Mouse (Mus musculus): ENCODE measurements at regions not wholly inside any gene's neighbourhood (a gene's known extent, or its start where the extent isn't known, plus 50 kb on each side); places are given as distances from the start of the nearest gene placed in this dataset.
"Not testable (repeated sequence)": the region's sequence is repeated elsewhere in the genome, so short reads cannot be mapped to it uniquely, and the experiment has no call there.

DNA sequence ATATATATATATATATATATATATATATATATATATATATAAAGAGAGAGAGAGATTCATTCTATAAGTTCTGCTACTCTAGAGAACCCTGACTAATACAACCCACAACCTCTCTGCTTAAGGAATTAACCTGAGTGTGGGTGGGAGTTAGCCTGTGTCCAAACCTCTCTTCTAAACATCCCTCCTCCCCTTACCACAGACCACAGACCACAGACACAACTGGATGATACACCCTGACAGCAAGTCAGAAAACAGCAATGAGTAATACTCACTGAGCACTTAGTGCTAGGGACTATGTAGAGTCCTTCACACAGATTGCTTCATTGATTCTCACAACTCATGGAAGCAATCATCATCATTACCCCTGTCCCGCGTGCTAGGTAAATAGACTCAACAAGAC lies 306.7 kb upstream of the Gm6657 start:
- Histone ChIP-seq H3K27ac (ENCODE audit: low read depth, low read length) (no peak overlapping the region), H3K4me1 (replicated peaks; ENCODE audit: control insufficient read depth, insufficient read depth, low read length) (no peaks in the 10 kb centered on the region), H3K36me3 (ENCODE audit: control insufficient read depth, insufficient read depth, low read length) (no peaks in the 10 kb centered on the region), H3K9me3 (ENCODE audit: control insufficient read depth, low read length) (no peaks in the 10 kb centered on the region), H3K27me3 (ENCODE audit: control insufficient read depth, insufficient read depth, low read length) (no peaks in the 10 kb centered on the region), H3K4me2 (ENCODE audit: low read depth, low read length, severe bottlenecking) (no peak overlapping the region), H3K4me3 (ENCODE audit: low read depth, low read length) (no peak overlapping the region), H3K9ac (ENCODE audit: low read length) (no peak overlapping the region)
- WGBS = 93% methylated on average over 2 of the region's 2 CpGs
- ATAC-seq (replicated peaks; ENCODE audit: low FRiP score) (no peak), DNase-seq (ENCODE audit: low spot score) (no peak)

DNA sequence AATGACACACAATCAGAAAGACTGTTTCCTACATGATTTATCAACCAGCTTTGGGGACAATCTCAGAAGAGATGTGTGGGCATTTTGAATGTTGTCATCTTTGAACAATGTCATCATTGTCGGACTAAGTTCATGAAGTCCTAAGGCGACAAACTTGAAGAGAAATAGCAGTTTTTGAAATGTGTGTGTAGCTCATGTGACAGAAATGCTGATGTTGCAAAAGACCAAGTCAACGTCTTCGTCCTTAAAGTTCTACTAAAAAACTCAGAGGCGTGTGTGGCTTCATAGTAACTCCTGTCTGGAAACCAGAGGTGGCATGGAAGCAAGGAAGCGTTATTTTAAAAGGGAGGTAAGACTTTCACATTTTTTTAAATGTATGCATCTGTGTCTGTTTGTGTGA lies 302.6 kb upstream of the Gm6657 start:
- ATAC-seq (replicated peaks; ENCODE audit: low FRiP score) = no peak
- H3K4me1 ChIP-seq (replicated peaks; ENCODE audit: control insufficient read depth, insufficient read depth, low read length) = no peaks in the 10 kb centered on the region
- DNase-seq (ENCODE audit: low spot score) = no peak
- H3K9me3 ChIP-seq (ENCODE audit: control insufficient read depth, low read length) = no peaks in the 10 kb centered on the region
- no peaks in the 10 kb centered on the region for H3K27me3 ChIP-seq (ENCODE audit: control insufficient read depth, insufficient read depth, low read length)
- WGBS = 92% methylated on average over 6 of the region's 6 CpGs
- no peak overlapping the region for H3K4me3 ChIP-seq (ENCODE audit: low read depth, low read length)
- H3K36me3 ChIP-seq (ENCODE audit: control insufficient read depth, insufficient read depth, low read length) = no peaks in the 10 kb centered on the region
- no peak overlapping the region for H3K27ac ChIP-seq (ENCODE audit: low read depth, low read length)
- H3K4me2 ChIP-seq (ENCODE audit: low read depth, low read length, severe bottlenecking) = no peak overlapping the region
- H3K9ac ChIP-seq (ENCODE audit: low read length) = no peak overlapping the region

DNA sequence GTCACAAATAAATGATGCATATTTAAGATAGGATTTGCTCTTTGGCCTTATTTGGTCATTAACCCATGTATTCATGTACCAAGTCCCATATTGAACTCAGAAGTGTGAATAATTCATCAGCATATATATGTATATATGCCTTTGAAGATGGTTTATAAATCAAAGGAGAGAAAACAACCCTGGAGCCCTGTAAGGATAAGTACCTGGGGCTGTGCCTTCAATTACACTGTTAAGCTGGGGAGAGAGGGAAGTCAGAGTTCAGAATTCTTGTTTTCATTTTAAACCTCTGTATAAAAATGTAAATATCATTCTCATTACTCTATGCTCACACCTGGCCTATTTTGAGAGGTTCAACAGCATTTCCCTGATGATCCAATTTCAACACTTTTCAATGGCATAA lies 299.8 kb upstream of the Gm6657 start:
- ATAC-seq (replicated peaks; ENCODE audit: low FRiP score) = no peak

DNA sequence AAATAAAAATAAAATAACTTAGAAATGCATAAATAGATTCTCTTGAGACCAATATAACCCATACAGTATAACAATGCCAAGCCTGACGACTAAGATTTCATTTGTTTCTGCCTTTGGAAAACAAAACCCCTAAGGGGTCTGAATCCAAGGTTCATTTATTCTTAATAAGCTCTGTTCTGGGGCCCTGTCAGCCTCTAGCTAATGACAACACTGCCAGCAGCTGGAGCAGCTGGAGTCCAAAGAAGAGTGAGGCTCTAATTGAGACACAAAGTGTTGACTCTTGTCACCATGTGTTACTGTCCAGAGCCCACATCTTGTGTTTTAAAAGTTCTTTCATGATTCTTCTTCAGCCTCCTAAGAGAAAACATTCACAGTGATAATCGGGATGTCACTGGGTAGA lies 298.5 kb upstream of the Gm6657 start:
- no peaks in the 10 kb centered on the region for H3K27me3 ChIP-seq (ENCODE audit: control insufficient read depth, insufficient read depth, low read length)
- H3K4me3 ChIP-seq (ENCODE audit: low read depth, low read length) = no peak overlapping the region
- no peaks in the 10 kb centered on the region for H3K36me3 ChIP-seq (ENCODE audit: control insufficient read depth, insufficient read depth, low read length)
- no peaks in the 10 kb centered on the region for H3K4me1 ChIP-seq (replicated peaks; ENCODE audit: control insufficient read depth, insufficient read depth, low read length)
- H3K4me2 ChIP-seq (ENCODE audit: low read depth, low read length, severe bottlenecking) = no peak overlapping the region
- DNase-seq (ENCODE audit: low spot score) (no peak), ATAC-seq (replicated peaks; ENCODE audit: low FRiP score) (no peak)
- H3K9ac ChIP-seq (ENCODE audit: low read length) = no peak overlapping the region
- no peak overlapping the region for H3K27ac ChIP-seq (ENCODE audit: low read depth, low read length)
- WGBS = 49% methylated on average over 2 of the region's 2 CpGs
- H3K9me3 ChIP-seq (ENCODE audit: control insufficient read depth, low read length) = no peaks in the 10 kb centered on the region

More for the DNA sequence above, 299.8 kb upstream of the Gm6657 start:
- no peak overlapping the region for H3K4me3 ChIP-seq (ENCODE audit: low read depth, low read length)
- H3K4me1 ChIP-seq (replicated peaks; ENCODE audit: control insufficient read depth, insufficient read depth, low read length) = no peaks in the 10 kb centered on the region
- DNase-seq (ENCODE audit: low spot score) = no peak
- no peak overlapping the region for H3K4me2 ChIP-seq (ENCODE audit: low read depth, low read length, severe bottlenecking)
- H3K27me3 ChIP-seq (ENCODE audit: control insufficient read depth, insufficient read depth, low read length) = no peaks in the 10 kb centered on the region
- H3K9ac ChIP-seq (ENCODE audit: low read length) = no peak overlapping the region
- no peak overlapping the region for H3K27ac ChIP-seq (ENCODE audit: low read depth, low read length)
- H3K9me3 ChIP-seq (ENCODE audit: control insufficient read depth, low read length) = no peaks in the 10 kb centered on the region
- H3K36me3 ChIP-seq (ENCODE audit: control insufficient read depth, insufficient read depth, low read length) = no peaks in the 10 kb centered on the region

DNA sequence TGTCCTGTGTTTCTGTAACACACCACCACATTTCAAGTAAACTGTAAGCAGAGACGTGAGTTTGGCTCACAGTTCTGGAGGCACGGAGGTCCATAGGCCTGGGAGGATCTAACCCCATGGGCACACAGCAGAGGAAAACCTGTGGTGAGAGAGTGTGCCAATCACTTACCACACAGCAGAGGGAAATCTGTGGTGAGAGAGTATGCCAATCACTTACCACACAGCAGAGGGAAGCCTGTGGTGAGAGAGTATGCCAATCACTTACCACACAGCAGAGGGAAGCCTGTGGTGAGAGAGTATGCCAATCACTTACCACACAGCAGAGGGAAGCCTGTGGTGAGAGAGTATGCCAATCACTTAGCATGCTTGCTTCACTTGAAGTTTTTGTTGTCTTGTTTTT lies 295.1 kb upstream of the Gm6657 start:
- DNase-seq (ENCODE audit: low spot score); H3K4me1 ChIP-seq (replicated peaks; ENCODE audit: control insufficient read depth, insufficient read depth, low read length); H3K36me3 ChIP-seq (ENCODE audit: control insufficient read depth, insufficient read depth, low read length); H3K9me3 ChIP-seq (ENCODE audit: control insufficient read depth, low read length); H3K27me3 ChIP-seq (ENCODE audit: control insufficient read depth, insufficient read depth, low read length); ATAC-seq (replicated peaks; ENCODE audit: low FRiP score); H3K4me3 ChIP-seq (ENCODE audit: low read depth, low read length); H3K27ac ChIP-seq (ENCODE audit: low read depth, low read length); H3K9ac ChIP-seq (ENCODE audit: low read length); H3K4me2 ChIP-seq (ENCODE audit: low read depth, low read length, severe bottlenecking): not testable (repeated sequence)
- WGBS = 97% methylated on average over 2 of the region's 2 CpGs

DNA sequence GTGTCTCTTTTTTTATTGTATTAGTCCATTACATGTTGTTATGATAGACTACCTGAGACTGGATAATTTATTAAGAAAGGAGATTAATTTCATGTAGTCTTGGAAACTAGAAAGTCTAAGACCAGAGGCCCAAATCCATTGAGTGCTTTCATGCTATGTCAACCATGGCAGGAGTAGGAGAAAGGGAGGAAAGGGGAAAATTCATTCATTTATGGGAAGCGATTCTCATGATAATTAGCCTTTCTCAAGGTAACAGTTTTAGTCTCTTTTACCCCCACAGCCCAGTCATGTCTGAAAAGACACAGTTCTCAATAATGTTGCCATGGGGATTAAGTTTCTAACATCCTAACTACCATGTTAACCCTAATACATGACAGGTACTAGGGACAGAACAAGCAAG lies 292.8 kb upstream of the Gm6657 start:
- ATAC-seq (replicated peaks; ENCODE audit: low FRiP score) (0 out of 2 replicates have a peak, but pooled peaks have one; percentile 27), DNase-seq (ENCODE audit: low spot score) (no peak)
- Histone ChIP-seq H3K9me3 (ENCODE audit: control insufficient read depth, low read length) (no peaks in the 10 kb centered on the region), H3K4me3 (ENCODE audit: low read depth, low read length) (no peak overlapping the region), H3K9ac (ENCODE audit: low read length) (no peak overlapping the region), H3K36me3 (ENCODE audit: control insufficient read depth, insufficient read depth, low read length) (no peaks in the 10 kb centered on the region), H3K4me2 (ENCODE audit: low read depth, low read length, severe bottlenecking) (no peak overlapping the region), H3K27ac (ENCODE audit: low read depth, low read length) (no peak overlapping the region), H3K4me1 (replicated peaks; ENCODE audit: control insufficient read depth, insufficient read depth, low read length) (no peaks in the 10 kb centered on the region), H3K27me3 (ENCODE audit: control insufficient read depth, insufficient read depth, low read length) (no peaks in the 10 kb centered on the region)
- 42% methylated on average over 1 of the region's 1 CpGs for WGBS

DNA sequence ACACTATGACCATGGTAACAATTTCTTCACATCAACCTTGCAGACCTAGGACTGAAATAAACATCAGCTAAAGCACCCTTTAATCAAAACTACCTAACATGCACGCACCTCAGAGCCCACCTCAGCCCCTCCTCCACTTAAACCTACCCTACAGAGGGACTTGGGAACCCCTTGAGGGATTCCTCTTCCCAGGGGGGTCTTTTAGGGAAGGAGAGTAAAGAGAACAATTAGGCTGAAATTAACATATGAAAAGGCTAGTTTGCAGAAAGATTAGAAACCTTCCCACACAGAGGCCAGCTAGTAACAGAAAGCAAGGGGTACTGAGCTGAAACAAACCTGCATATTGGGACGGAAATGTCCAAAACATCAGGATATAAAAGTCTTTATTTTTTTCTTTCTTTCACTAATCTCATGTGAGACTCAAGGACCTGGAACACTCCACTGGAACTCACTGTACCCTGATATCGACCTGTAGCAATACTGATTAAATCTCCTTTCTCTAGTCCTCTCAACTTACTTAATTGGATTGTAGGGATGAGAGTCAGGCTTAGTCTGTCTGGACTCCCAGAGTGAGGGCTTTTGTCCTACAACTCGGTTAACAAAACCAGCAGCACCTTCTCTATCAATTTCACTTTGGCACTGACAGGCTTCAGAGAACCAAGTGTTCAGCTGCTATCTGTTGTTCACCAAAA lies 281.0 kb upstream of the Gm6657 start:
- DNase-seq (ENCODE audit: low spot score) = no peak
- no peak overlapping the region for H3K27ac ChIP-seq (ENCODE audit: low read depth, low read length)
- no peak overlapping the region for H3K9ac ChIP-seq (ENCODE audit: low read length)
- peak; percentile 51 for ATAC-seq (replicated peaks; ENCODE audit: low FRiP score)
- no peak overlapping the region for H3K4me3 ChIP-seq (ENCODE audit: low read depth, low read length)
- H3K4me1 ChIP-seq (replicated peaks; ENCODE audit: control insufficient read depth, insufficient read depth, low read length) = no peaks in the 10 kb centered on the region; the same call in 1 of the 2 replicates
- H3K36me3 ChIP-seq (ENCODE audit: control insufficient read depth, insufficient read depth, low read length) = no peaks in the 10 kb centered on the region
- no peak overlapping the region for H3K4me2 ChIP-seq (ENCODE audit: low read depth, low read length, severe bottlenecking)
- 6% methylated on average over 4 of the region's 4 CpGs for WGBS
- H3K27me3 ChIP-seq (ENCODE audit: control insufficient read depth, insufficient read depth, low read length) = no peaks in the 10 kb centered on the region
- no peaks in the 10 kb centered on the region for H3K9me3 ChIP-seq (ENCODE audit: control insufficient read depth, low read length)

DNA sequence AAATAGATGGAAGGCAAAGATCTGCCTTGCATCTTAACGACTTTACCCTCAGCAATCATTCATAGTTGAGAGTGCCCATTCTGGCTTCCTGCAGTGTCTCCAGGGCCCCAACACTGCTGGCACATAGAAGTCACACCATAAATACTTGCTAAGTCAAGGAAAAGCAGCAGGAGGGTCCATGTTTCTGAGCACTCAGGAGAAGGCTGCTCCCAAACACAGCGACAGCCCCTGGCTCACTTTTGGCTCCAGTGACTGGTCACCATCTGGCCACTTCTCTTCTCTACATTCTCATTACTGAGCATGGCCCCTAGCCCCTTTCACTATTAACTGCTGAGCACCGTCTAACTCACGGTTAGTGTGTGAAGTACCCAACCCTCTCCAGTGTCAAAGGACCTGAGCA lies 265.3 kb upstream of the Gm6657 start:
- WGBS = 76% methylated on average over 4 of the region's 4 CpGs
- H3K9ac ChIP-seq (ENCODE audit: low read length) = no peak overlapping the region
- no peaks in the 10 kb centered on the region for H3K27me3 ChIP-seq (ENCODE audit: control insufficient read depth, insufficient read depth, low read length)
- H3K4me3 ChIP-seq (ENCODE audit: low read depth, low read length) = no peak overlapping the region
- H3K4me1 ChIP-seq (replicated peaks; ENCODE audit: control insufficient read depth, insufficient read depth, low read length) = no peaks in the 10 kb centered on the region
- H3K9me3 ChIP-seq (ENCODE audit: control insufficient read depth, low read length) = no peaks in the 10 kb centered on the region
- H3K4me2 ChIP-seq (ENCODE audit: low read depth, low read length, severe bottlenecking) = no peak overlapping the region
- ATAC-seq (replicated peaks; ENCODE audit: low FRiP score) = no peak
- H3K27ac ChIP-seq (ENCODE audit: low read depth, low read length) = no peak overlapping the region
- no peaks in the 10 kb centered on the region for H3K36me3 ChIP-seq (ENCODE audit: control insufficient read depth, insufficient read depth, low read length)
- DNase-seq (ENCODE audit: low spot score) = no peak

DNA sequence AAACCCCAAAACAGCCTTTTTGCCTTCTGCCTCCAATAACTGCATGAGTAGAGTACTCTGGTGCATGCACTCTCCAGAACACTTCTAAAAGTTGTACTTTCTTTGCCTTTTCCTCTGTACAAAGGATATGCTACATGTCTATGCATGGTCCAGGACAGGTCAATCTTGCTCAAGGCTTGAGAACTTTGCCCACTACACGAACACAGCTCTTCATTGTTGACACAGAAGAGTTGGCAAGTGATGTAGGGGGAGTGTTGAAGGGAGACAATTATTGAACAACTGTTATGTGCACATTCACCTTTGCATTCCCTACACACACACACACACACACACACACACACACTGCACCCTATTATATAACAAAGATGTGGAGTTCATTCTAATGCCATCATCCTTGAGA lies 264.5 kb upstream of the Gm6657 start:
- H3K27ac ChIP-seq (ENCODE audit: low read depth, low read length) = no peak overlapping the region
- no peaks in the 10 kb centered on the region for H3K4me1 ChIP-seq (replicated peaks; ENCODE audit: control insufficient read depth, insufficient read depth, low read length)
- no peaks in the 10 kb centered on the region for H3K36me3 ChIP-seq (ENCODE audit: control insufficient read depth, insufficient read depth, low read length)
- ATAC-seq (replicated peaks; ENCODE audit: low FRiP score) (no peak), DNase-seq (ENCODE audit: low spot score) (no peak)
- 79% methylated on average over 1 of the region's 1 CpGs for WGBS
- H3K27me3 ChIP-seq (ENCODE audit: control insufficient read depth, insufficient read depth, low read length) = no peaks in the 10 kb centered on the region
- no peaks in the 10 kb centered on the region for H3K9me3 ChIP-seq (ENCODE audit: control insufficient read depth, low read length)
- no peak overlapping the region for H3K9ac ChIP-seq (ENCODE audit: low read length)
- no peak overlapping the region for H3K4me3 ChIP-seq (ENCODE audit: low read depth, low read length)
- H3K4me2 ChIP-seq (ENCODE audit: low read depth, low read length, severe bottlenecking) = no peak overlapping the region

Data from forebrain, embryonic 11.5 days (tissue).